Mouse (Mus musculus): ENCODE data around the gene Atp6v0a2.

DNA sequence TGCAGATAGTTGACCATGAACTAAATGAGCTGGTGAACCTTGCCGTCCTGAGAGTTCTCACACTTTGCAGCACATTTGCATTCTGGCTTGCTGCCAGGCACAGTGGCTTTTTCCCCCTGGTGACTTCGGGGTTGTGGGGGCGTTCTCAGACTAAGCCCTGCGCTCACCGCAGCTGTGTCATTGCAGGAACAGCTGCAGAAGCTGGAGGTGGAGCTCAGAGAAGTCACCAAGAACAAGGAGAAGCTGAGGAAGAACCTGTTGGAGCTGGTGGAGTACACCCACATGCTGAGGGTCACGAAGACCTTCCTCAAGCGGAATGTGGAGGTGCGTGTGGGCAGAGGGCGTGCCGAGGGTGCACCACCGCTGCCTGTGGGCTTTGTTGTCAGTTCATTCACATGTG lies 8.9 kb downstream of the Atp6v0a2 start:
- TF ChIP-seq CTCF (IDR thresholded peaks at IDR 0.05; ENCODE audit: low read depth, low read length) (no peak), POLR2A (IDR thresholded peaks at IDR 0.05; ENCODE audit: borderline replicate concordance, low read depth, low read length) (no peak)

Measured in bone marrow macrophage, adult 2 months (primary cell).